Mouse (Mus musculus): ENCODE results near the gene Madd. TPM values are rescaled to one million over a fixed set of nuclear protein-coding genes. Genes with fewer than 3 reads are reported as not detected.
"Not testable (repeated sequence)": the region's sequence is repeated elsewhere in the genome, so short reads cannot be mapped to it uniquely, and the experiment has no call there.

Gene Madd
- polyA plus RNA-seq, 1 experiment from 2014 or later, result 8.6 TPM

DNA sequence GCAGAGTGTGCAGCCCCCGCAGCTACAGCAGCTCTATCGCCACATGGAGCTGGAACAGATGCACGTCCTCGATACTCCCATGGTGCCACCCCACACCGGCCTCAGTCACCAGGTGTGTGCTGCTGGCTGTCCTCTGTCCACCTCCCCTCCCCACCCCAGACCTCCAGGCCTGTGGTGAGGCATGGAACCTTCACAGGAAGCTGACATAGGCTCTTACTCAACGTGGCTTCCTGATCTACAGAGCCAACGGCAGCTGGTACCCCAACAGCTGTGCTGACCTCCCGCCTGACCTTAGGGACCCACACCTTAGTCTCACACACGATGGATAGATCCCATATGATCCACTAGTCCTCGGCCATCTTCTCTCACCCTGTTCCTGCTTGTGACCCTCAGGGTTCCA lies 70.3 kb downstream of the Madd start:
- Histone ChIP-seq H3K9me3 (ENCODE audit: low read depth, low read length) (no peaks in the 10 kb centered on the region), H3K9ac (no peak overlapping the region), H3K27me3 (ENCODE audit: insufficient read depth, low read length) (no peaks in the 10 kb centered on the region), H3K4me3 (ENCODE audit: low read depth, low read length) (no peak overlapping the region), H3K4me1 (ENCODE audit: insufficient read depth) (no peaks in the 10 kb centered on the region), H3K4me2 (no peak overlapping the region), H3K27ac (ENCODE audit: low read depth) (no peak overlapping the region), H3K36me3 (ENCODE audit: insufficient read depth) (no peaks in the 10 kb centered on the region)
- 65% methylated on average over 10 of the region's 10 CpGs for WGBS
- no peak for TF ChIP-seq CTCF (IDR thresholded peaks at IDR 0.05; ENCODE audit: low read depth)
- ATAC-seq (ENCODE audit: insufficient read depth) (no peak), DNase-seq (no peak)

DNA sequence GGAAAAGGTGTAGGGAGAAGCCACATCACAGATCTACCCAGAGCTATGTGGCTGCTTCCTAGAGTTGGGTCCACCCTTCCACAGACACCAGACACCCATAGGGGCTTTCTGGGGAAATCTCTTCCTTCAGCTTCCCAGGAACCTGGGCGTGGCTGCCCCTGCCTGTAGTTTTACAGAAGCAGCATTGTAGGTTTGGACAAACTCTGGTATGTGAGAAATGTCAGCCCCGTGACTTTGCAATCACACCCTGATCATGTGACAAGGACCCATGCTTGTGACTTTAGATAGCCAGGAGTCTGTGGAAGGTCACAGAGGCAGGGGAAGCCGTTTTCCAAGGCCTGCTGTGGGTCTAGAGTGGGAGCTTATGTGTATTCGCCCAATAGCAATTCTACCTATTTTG lies 71.1 kb downstream of the Madd start:
- H3K4me3 ChIP-seq (ENCODE audit: low read depth, low read length), result no peak overlapping the region
- H3K9ac ChIP-seq, result no peak overlapping the region
- ATAC-seq (ENCODE audit: insufficient read depth) (no peak; the same call in 1 of the 2 replicates), DNase-seq (peak; percentile 27)
- H3K36me3 ChIP-seq (ENCODE audit: insufficient read depth), result no peaks in the 10 kb centered on the region
- no peak for TF ChIP-seq CTCF (IDR thresholded peaks at IDR 0.05; ENCODE audit: low read depth)
- H3K4me2 ChIP-seq, result no peak overlapping the region
- 26% methylated on average over 4 of the region's 4 CpGs for WGBS
- no peak overlapping the region for H3K27ac ChIP-seq (ENCODE audit: low read depth)
- H3K9me3 ChIP-seq (ENCODE audit: low read depth, low read length), result no peaks in the 10 kb centered on the region
- no peaks in the 10 kb centered on the region for H3K27me3 ChIP-seq (ENCODE audit: insufficient read depth, low read length)
- no peaks in the 10 kb centered on the region for H3K4me1 ChIP-seq (ENCODE audit: insufficient read depth)

DNA sequence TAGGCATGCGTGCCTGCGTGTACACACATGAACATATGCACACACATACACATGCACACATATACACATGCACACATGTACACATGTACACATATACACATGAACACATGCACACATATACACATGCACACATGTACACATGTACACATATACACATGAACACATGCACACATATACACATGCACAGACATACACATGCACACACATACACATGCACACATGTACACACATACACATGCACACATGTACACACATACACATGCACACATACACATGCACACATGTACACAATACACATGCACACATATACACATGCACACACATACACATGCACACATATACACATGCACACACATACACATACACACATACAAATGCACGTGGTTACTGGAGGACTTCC lies 71.8 kb downstream of the Madd start:
- not testable (repeated sequence) for H3K4me1 ChIP-seq (ENCODE audit: insufficient read depth); H3K9me3 ChIP-seq (ENCODE audit: low read depth, low read length); H3K4me3 ChIP-seq (ENCODE audit: low read depth, low read length); H3K27ac ChIP-seq (ENCODE audit: low read depth); H3K27me3 ChIP-seq (ENCODE audit: insufficient read depth, low read length); ATAC-seq (ENCODE audit: insufficient read depth); H3K4me2 ChIP-seq; H3K9ac ChIP-seq; H3K36me3 ChIP-seq (ENCODE audit: insufficient read depth); DNase-seq
- 88% methylated on average over 3 of the region's 3 CpGs for WGBS

DNA sequence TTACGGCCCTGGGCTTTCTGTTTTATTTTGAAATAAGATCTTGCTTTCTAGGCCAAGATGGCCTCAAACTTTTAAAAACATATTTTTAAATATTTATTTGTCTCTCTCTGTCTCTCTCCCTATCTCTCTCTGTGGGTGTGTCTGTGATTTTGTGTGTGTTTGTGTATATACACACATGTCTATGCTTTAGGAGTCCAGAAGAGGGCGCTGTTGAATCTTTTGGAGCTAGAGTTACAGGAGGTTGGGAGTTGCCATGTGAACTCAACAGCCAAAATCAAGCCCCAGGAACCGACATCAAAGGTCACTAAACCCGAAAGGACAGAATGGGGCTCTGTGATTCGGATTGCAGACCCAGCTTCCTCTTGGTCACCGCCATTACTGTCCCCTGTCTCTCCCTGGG lies 73.2 kb downstream of the Madd start:
- TF ChIP-seq CTCF (IDR thresholded peaks at IDR 0.05; ENCODE audit: low read depth), result peak; percentile 18; the same call in 1 of the 2 replicates
- DNase-seq (no peak), ATAC-seq (ENCODE audit: insufficient read depth) (no peak)
- H3K27ac ChIP-seq (ENCODE audit: low read depth), result no peak overlapping the region
- WGBS, result 77% methylated on average over 6 of the region's 6 CpGs
- H3K4me1 ChIP-seq (ENCODE audit: insufficient read depth), result no peaks in the 10 kb centered on the region
- no peaks in the 10 kb centered on the region for H3K36me3 ChIP-seq (ENCODE audit: insufficient read depth)
- H3K27me3 ChIP-seq (ENCODE audit: insufficient read depth, low read length), result no peaks in the 10 kb centered on the region
- no peaks in the 10 kb centered on the region for H3K9me3 ChIP-seq (ENCODE audit: low read depth, low read length)
- H3K4me3 ChIP-seq (ENCODE audit: low read depth, low read length), result no peak overlapping the region
- H3K4me2 ChIP-seq, result no peak overlapping the region
- no peak overlapping the region for H3K9ac ChIP-seq

DNA sequence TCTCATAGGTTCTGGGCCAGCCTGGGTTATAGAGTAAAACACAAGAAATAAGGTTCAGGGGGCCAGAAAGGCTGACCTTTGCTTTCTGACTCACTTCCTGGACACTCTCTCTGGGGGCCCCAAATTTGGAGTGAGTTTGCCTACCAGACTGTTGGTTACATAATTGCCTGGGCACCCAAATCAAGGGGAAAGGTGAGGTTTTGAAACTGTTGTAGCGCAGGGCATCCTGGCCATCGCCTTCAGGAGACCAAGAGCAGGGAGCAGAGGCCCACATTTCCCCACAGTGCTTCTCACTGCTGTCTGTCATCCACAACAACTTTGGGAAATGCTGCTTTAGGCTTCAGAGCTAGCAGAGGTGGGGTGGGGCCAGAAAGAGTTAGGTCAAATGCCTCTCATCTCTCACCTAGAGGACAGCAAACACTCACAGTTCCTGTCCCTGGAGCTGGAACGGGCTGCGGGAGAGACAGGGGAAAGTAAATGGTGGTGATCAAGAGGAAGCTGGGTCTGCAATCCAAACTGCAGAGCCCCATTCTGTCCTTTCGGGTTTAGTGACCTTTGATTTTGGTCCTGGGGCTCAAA lies 73.7 kb downstream of the Madd start:
- ATAC-seq (ENCODE audit: insufficient read depth), result no peak
- TF ChIP-seq CTCF (IDR thresholded peaks at IDR 0.05; ENCODE audit: low read depth), result no peak
- no peak for DNase-seq
- 65% methylated on average over 5 of the region's 5 CpGs for WGBS
- H3K4me3 ChIP-seq (ENCODE audit: low read depth, low read length), result no peak overlapping the region
- no peak overlapping the region for H3K4me2 ChIP-seq
- no peaks in the 10 kb centered on the region for H3K27me3 ChIP-seq (ENCODE audit: insufficient read depth, low read length)
- H3K27ac ChIP-seq (ENCODE audit: low read depth), result no peak overlapping the region
- H3K36me3 ChIP-seq (ENCODE audit: insufficient read depth), result no peaks in the 10 kb centered on the region
- H3K4me1 ChIP-seq (ENCODE audit: insufficient read depth), result no peaks in the 10 kb centered on the region
- H3K9ac ChIP-seq, result no peak overlapping the region
- no peaks in the 10 kb centered on the region for H3K9me3 ChIP-seq (ENCODE audit: low read depth, low read length)

DNA sequence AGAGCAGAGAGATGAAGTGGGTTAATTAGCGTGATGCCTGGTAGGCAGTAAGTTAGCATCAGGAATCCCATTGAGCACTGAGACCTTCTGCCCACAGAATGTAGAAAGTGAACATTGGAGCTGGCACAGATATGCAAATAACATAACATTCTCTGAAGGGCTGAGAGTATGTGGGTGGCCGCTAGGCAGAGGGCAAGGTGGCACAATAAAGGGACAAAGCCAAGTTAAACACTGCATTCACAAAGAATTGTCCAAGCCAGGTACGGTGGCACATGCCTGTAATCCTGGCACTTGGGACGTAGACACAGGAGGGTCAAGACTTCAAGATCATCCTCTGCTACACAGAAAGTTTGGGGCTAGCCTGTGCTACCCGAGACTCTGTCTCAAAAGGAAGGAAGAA lies 74.4 kb downstream of the Madd start:
- DNase-seq (no peak), ATAC-seq (ENCODE audit: insufficient read depth) (no peak)
- Histone ChIP-seq H3K9me3 (ENCODE audit: low read depth, low read length) (no peaks in the 10 kb centered on the region), H3K4me1 (ENCODE audit: insufficient read depth) (no peaks in the 10 kb centered on the region), H3K4me2 (no peak overlapping the region), H3K9ac (no peak overlapping the region), H3K27me3 (ENCODE audit: insufficient read depth, low read length) (no peaks in the 10 kb centered on the region), H3K4me3 (ENCODE audit: low read depth, low read length) (no peak overlapping the region), H3K27ac (ENCODE audit: low read depth) (no peak overlapping the region), H3K36me3 (ENCODE audit: insufficient read depth) (no peaks in the 10 kb centered on the region)
- WGBS, result 77% methylated on average over 5 of the region's 5 CpGs
- no peak for TF ChIP-seq CTCF (IDR thresholded peaks at IDR 0.05; ENCODE audit: low read depth)

DNA sequence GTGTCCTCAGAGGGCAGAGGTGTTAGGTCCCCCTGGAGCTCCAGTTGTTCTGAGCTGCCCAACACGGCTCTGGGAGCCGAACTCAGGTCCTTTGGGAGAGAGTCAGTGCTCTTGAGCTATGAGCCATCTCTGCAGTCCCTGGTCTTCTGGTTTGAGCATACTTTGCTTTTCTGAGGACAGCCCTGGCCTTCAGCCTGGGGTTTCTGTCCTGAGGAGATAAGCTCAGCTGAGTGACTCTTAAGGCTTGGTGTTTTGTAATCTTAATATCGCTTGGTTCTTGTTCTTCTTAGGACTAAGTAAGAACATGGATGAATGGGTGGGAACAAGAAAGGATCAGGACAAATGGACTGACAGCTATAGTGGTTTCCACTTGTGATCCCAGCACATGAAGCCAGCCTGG lies 75.5 kb downstream of the Madd start:
- 72% methylated on average over 3 of the region's 3 CpGs for WGBS

More for the DNA sequence above, 75.5 kb downstream of the Madd start:
- no peak for DNase-seq
- no peak overlapping the region for H3K27ac ChIP-seq (ENCODE audit: low read depth)
- H3K27me3 ChIP-seq (ENCODE audit: insufficient read depth, low read length), result no peaks in the 10 kb centered on the region
- no peaks in the 10 kb centered on the region for H3K9me3 ChIP-seq (ENCODE audit: low read depth, low read length)
- no peak overlapping the region for H3K9ac ChIP-seq
- no peak for ATAC-seq (ENCODE audit: insufficient read depth)
- no peak overlapping the region for H3K4me2 ChIP-seq
- no peak overlapping the region for H3K4me3 ChIP-seq (ENCODE audit: low read depth, low read length)
- no peak for TF ChIP-seq CTCF (IDR thresholded peaks at IDR 0.05; ENCODE audit: low read depth)
- H3K4me1 ChIP-seq (ENCODE audit: insufficient read depth), result no peaks in the 10 kb centered on the region
- no peaks in the 10 kb centered on the region for H3K36me3 ChIP-seq (ENCODE audit: insufficient read depth)
